Mouse (Mus musculus) monocyte, adult 5-6 weeks (primary cell): ENCODE measurements around the gene Gal3st1. TPM values are rescaled to one million over a fixed set of nuclear protein-coding genes. Genes with fewer than 3 reads are reported as not detected.

Experiments used
- total RNA-seq: library from RNA; stranded (forward); fragments of 200-1000, 200-491, 200-594 nt; gene quantifications from 3 replicates; pipeline ENCODE4 v1.2.3, GENCODE M21; 2017

Gal3st1 gene
- total RNA-seq, 1 experiment from 2014 or later, result 0.48 TPM

Other genes starting within 250 kb of the Gal3st1 start
- gene Osbp2, start 119.7 kb upstream of the Gal3st1 start, total RNA-seq, result not detected in 3 replicates
- not detected in 3 replicates for gene 4921536K21Rik, start 88.5 kb upstream of the Gal3st1 start, total RNA-seq
- gene Dusp18, start 88.4 kb upstream of the Gal3st1 start, total RNA-seq, result 0.29 to 1.8 TPM (median 0.57 TPM) in 3 replicates
- gene Slc35e4, start 69.0 kb upstream of the Gal3st1 start, total RNA-seq, result 7.2 to 8.1 TPM (median 7.8 TPM) in 3 replicates
- gene Tcn2, start 51.5 kb upstream of the Gal3st1 start, total RNA-seq, result 35.6 to 51.2 TPM (median 43.7 TPM) in 3 replicates
- gene Pes1, start 19.7 kb upstream of the Gal3st1 start, total RNA-seq, result 66.0 to 68.7 TPM (median 66.2 TPM) in 3 replicates
- gene 4930556J24Rik, start 6.9 kb upstream of the Gal3st1 start, total RNA-seq, result not detected in 3 replicates
- gene Sec14l4, start 47.8 kb downstream of the Gal3st1 start, total RNA-seq, result not detected in 3 replicates
- not detected in 3 replicates for gene Sec14l3, start 81.2 kb downstream of the Gal3st1 start, total RNA-seq
- gene Mtfp1, start 111.8 kb downstream of the Gal3st1 start, total RNA-seq, result 1.4 TPM in 1 of 3 replicates, not detected in the others
- 1.6 TPM in 1 of 3 replicates, not detected in the others for gene Sec14l2, start 139.8 kb downstream of the Gal3st1 start, total RNA-seq
- gene Rnf215, start 151.6 kb downstream of the Gal3st1 start, total RNA-seq, result 24.5 to 32.4 TPM (median 30.3 TPM) in 3 replicates
- 1.3 to 9.2 TPM (median 1.4 TPM) in 3 replicates for gene Ccdc157, start 176.7 kb downstream of the Gal3st1 start, total RNA-seq
- 14.2 to 26.6 TPM (median 15.3 TPM) in 3 replicates for gene Sf3a1, start 176.7 kb downstream of the Gal3st1 start, total RNA-seq
- 9.5 to 17.6 TPM (median 16.9 TPM) in 3 replicates for gene Tbc1d10a, start 203.2 kb downstream of the Gal3st1 start, total RNA-seq
- gene Castor1, start 234.6 kb downstream of the Gal3st1 start, total RNA-seq, result 0.64 to 8.6 TPM (median 2.4 TPM) in 3 replicates